Mouse (Mus musculus) midbrain, embryonic 16.5 days (tissue): ENCODE data around the gene Olfr1337. TPM values are rescaled to one million over a fixed set of nuclear protein-coding genes. Genes with fewer than 3 reads are reported as not detected.
"Not testable (repeated sequence)": the region's sequence is repeated elsewhere in the genome, so short reads cannot be mapped to it uniquely, and the experiment has no call there.

Source experiments
- ATAC-seq: fragments of 200-750 bp; cut with Nextera tagmentation; 2 replicates; pipeline ENCODE4 v1.8.0; 2017; ENCODE audit warnings: moderate TSS enrichment
- H3K27ac ChIP-seq: fragments of 300-500 bp; sonication (generic); 2 replicates; pipeline ENCODE4 v1.5.1; 2014; ENCODE audit warnings: mild to moderate bottlenecking, low read length, mixed read lengths
- H3K27me3 ChIP-seq: fragments of 300-500 bp; sonication (generic); 2 replicates; pipeline ENCODE4 v1.6.1; 2014; ENCODE audit warnings: low read depth, low read length, mixed read lengths; ENCODE audit not compliant: control insufficient read depth, insufficient read depth
- H3K36me3 ChIP-seq: fragments of 300-500 bp; sonication (generic); 2 replicates; pipeline ENCODE4 v1.6.1; 2014; ENCODE audit warnings: mild to moderate bottlenecking, low read length, moderate library complexity, mixed read lengths; ENCODE audit not compliant: control insufficient read depth, insufficient read depth
- H3K4me1 ChIP-seq: fragments of 300-500 bp; sonication (generic); 2 replicates; pipeline ENCODE4 v1.6.1; 2014; ENCODE audit warnings: mild to moderate bottlenecking, low read length, mixed read lengths; ENCODE audit not compliant: control insufficient read depth, insufficient read depth
- H3K4me2 ChIP-seq: fragments of 300-500 bp; sonication (generic); 2 replicates; pipeline ENCODE4 v1.6.1; 2014; ENCODE audit warnings: mild to moderate bottlenecking, low read length, mixed read lengths
- H3K4me3 ChIP-seq: fragments of 300-500 bp; sonication (generic); 2 replicates; pipeline ENCODE4 v1.5.1; 2014; ENCODE audit warnings: low read depth, mild to moderate bottlenecking, low read length, moderate library complexity, mixed read lengths
- H3K9ac ChIP-seq: fragments of 300-500 bp; sonication (generic); 2 replicates; pipeline ENCODE4 v1.6.1; 2014; ENCODE audit warnings: low read depth, low read length, mixed read lengths
- H3K9me3 ChIP-seq: fragments of 300-500 bp; sonication (generic); replicated peaks from 2 replicates; pipeline ENCODE4 v1.6.1; 2014; ENCODE audit warnings: mild to moderate bottlenecking, low read length, mixed read lengths; ENCODE audit not compliant: control insufficient read depth, poor library complexity, severe bottlenecking
- WGBS: fragments of 180-500 bp; shearing (Covaris S2); extraction: QIAGEN DNeasy Blood & Tissue Kit; methylation state at CpG from one replicate; pipeline ENCODE4 v1.1.7; 2014; 5-methylcytosine and 5-hydroxymethylcytosine counted together
- polyA plus RNA-seq: library from polyadenylated mRNA; unstranded; fragments of >200 nt; fragmentation: Nextera tagmentation; extraction: Ambion mirVana; gene quantifications from 2 replicates; pipeline ENCODE4 v1.2.1, GENCODE M21; 2015

The Olfr1337 gene
- polyA plus RNA-seq = not detected in 2 replicates

GRCm38 (mm10) chr4:118782486-118782885 is at the start of gene Olfr1337:
TSS of gene Olfr1337 (minus strand) at chr4:118782586.
- no peak within 1 kb of the TSS for H3K9ac ChIP-seq
- WGBS = 83% methylated on average over 2 of the region's 2 CpGs
- no peak for ATAC-seq
- no peak within 1 kb of the TSS for H3K27ac ChIP-seq
- no peak within 1 kb of the TSS for H3K4me2 ChIP-seq
- no peaks in the 10 kb centered on the region for H3K4me1 ChIP-seq
- H3K27me3 ChIP-seq = no peaks in the 10 kb centered on the region
- no peaks in the 10 kb centered on the region for H3K36me3 ChIP-seq
- no peak within 1 kb of the TSS for H3K4me3 ChIP-seq
- no peaks in the 10 kb centered on the region for H3K9me3 ChIP-seq

GRCm38 (mm10) chr4:118818921-118819320 is 36.5 kb upstream of the Olfr1337 start:
- no peak overlapping the region for H3K27ac ChIP-seq
- H3K36me3 ChIP-seq = no peaks in the 10 kb centered on the region
- no peaks in the 10 kb centered on the region for H3K9me3 ChIP-seq
- H3K4me3 ChIP-seq = no peak overlapping the region
- H3K4me1 ChIP-seq = no peaks in the 10 kb centered on the region
- no peak for ATAC-seq
- H3K4me2 ChIP-seq = no peak overlapping the region
- H3K27me3 ChIP-seq = no peaks in the 10 kb centered on the region
- H3K9ac ChIP-seq = no peak overlapping the region
- WGBS = 100% methylated on average over 1 of the region's 1 CpGs

GRCm38 (mm10) chr4:118809844-118810243 is 27.5 kb upstream of the Olfr1337 start, which contains the start of gene Olfr1335:
TSS of gene Olfr1335 (minus strand) at chr4:118809944.
- no peak within 1 kb of the TSS for H3K9ac ChIP-seq
- no peaks in the 10 kb centered on the region for H3K27me3 ChIP-seq
- H3K4me3 ChIP-seq = no peak within 1 kb of the TSS
- no peak for ATAC-seq
- no peaks in the 10 kb centered on the region for H3K36me3 ChIP-seq
- H3K4me1 ChIP-seq = no peaks in the 10 kb centered on the region
- no peak within 1 kb of the TSS for H3K27ac ChIP-seq
- H3K9me3 ChIP-seq = no peaks in the 10 kb centered on the region
- WGBS = 86% methylated on average over 4 of the region's 4 CpGs
- no peak within 1 kb of the TSS for H3K4me2 ChIP-seq

GRCm38 (mm10) chr4:118792796-118793195 is 10.4 kb upstream of the Olfr1337 start:
- not testable (repeated sequence) for ATAC-seq, H3K4me3 ChIP-seq, H3K27ac ChIP-seq, H3K36me3 ChIP-seq, H3K27me3 ChIP-seq, H3K9me3 ChIP-seq, H3K4me1 ChIP-seq, H3K4me2 ChIP-seq, H3K9ac ChIP-seq

- H3K9ac ChIP-seq = no peak within 1 kb of the TSS
- H3K27ac ChIP-seq = no peak within 1 kb of the TSS
- H3K36me3 ChIP-seq = no peaks in the 10 kb centered on the region
- 73% methylated on average over 1 of the region's 1 CpGs for WGBS
- no peaks in the 10 kb centered on the region for H3K9me3 ChIP-seq
- no peak within 1 kb of the TSS for H3K4me2 ChIP-seq
- no peaks in the 10 kb centered on the region for H3K27me3 ChIP-seq
- no peak within 1 kb of the TSS for H3K4me3 ChIP-seq
- no peak for ATAC-seq
- no peaks in the 10 kb centered on the region for H3K4me1 ChIP-seq
Observed at GRCm38 (mm10) chr4:118758637-118759036, 23.7 kb downstream of the Olfr1337 start, which contains the start of gene Olfr1338. TSS of gene Olfr1338 (minus strand) at chr4:118758737.

GRCm38 (mm10) chr4:118741881-118742280 is 40.5 kb downstream of the Olfr1337 start:
- Histone ChIP-seq H3K27me3 (peaks cover 8% of the 10 kb centered on the region; the same call in 1 of the 2 replicates), H3K4me3 (no peak overlapping the region; the same call in none of the 2 replicates)
- WGBS = 1% methylated on average over 16 of the region's 16 CpGs

GRCm38 (mm10) chr4:118740988-118741698 is 41.2 kb downstream of the Olfr1337 start:
- Histone ChIP-seq H3K36me3 (no peaks in the 10 kb centered on the region), H3K4me3 (no peak overlapping the region; the same call in 1 of the 2 replicates), H3K9me3 (no peaks in the 10 kb centered on the region), H3K27me3 (peaks cover 8% of the 10 kb centered on the region; the same call in 1 of the 2 replicates), H3K4me2 (peak overlapping the region; percentile 38), H3K9ac (no peak overlapping the region), H3K27ac (no peak overlapping the region), H3K4me1 (peaks cover 3% of the 10 kb centered on the region; the same call in 1 of the 2 replicates)
- no peak for ATAC-seq
- WGBS = 5% methylated on average over 11 of the region's 11 CpGs

More at GRCm38 (mm10) chr4:118741881-118742280, 40.5 kb downstream of the Olfr1337 start:
- Histone ChIP-seq H3K9me3 (0 out of 2 replicates have a peak, but pooled peaks cover 2% of the 10 kb centered on the region), H3K4me2 (peak overlapping the region; percentile 38), H3K27ac (no peak overlapping the region), H3K4me1 (peaks cover 3% of the 10 kb centered on the region; the same call in 1 of the 2 replicates), H3K9ac (no peak overlapping the region), H3K36me3 (no peaks in the 10 kb centered on the region)
- no peak for ATAC-seq

- WGBS = 56% methylated on average over 3 of the region's 3 CpGs
- H3K9me3 ChIP-seq = no peaks in the 10 kb centered on the region
- no peak for ATAC-seq
Observed at GRCm38 (mm10) chr4:118739574-118739973, 42.8 kb downstream of the Olfr1337 start.

GRCm38 (mm10) chr4:118731875-118732274 is 50.5 kb downstream of the Olfr1337 start, which contains the start of gene Olfr1339:
TSS of gene Olfr1339 (plus strand) at chr4:118732175.
- Histone ChIP-seq H3K27ac (no peak within 1 kb of the TSS), H3K27me3 (no peaks in the 10 kb centered on the region), H3K36me3 (no peaks in the 10 kb centered on the region), H3K9me3 (no peaks in the 10 kb centered on the region), H3K4me3 (no peak within 1 kb of the TSS), H3K4me1 (no peaks in the 10 kb centered on the region), H3K4me2 (no peak within 1 kb of the TSS), H3K9ac (no peak within 1 kb of the TSS)
- ATAC-seq = no peak
- 100% methylated on average over 1 of the region's 1 CpGs for WGBS

More at GRCm38 (mm10) chr4:118739574-118739973, 42.8 kb downstream of the Olfr1337 start:
- Histone ChIP-seq H3K4me3 (no peak overlapping the region), H3K36me3 (no peaks in the 10 kb centered on the region), H3K4me2 (no peak overlapping the region), H3K4me1 (peaks cover 3% of the 10 kb centered on the region; the same call in 1 of the 2 replicates), H3K27me3 (peaks cover 8% of the 10 kb centered on the region; the same call in 1 of the 2 replicates), H3K9ac (no peak overlapping the region), H3K27ac (no peak overlapping the region)
